Comparison of ENCODE assay signal across 7 mouse cellular contexts in the genomic region with DNA sequence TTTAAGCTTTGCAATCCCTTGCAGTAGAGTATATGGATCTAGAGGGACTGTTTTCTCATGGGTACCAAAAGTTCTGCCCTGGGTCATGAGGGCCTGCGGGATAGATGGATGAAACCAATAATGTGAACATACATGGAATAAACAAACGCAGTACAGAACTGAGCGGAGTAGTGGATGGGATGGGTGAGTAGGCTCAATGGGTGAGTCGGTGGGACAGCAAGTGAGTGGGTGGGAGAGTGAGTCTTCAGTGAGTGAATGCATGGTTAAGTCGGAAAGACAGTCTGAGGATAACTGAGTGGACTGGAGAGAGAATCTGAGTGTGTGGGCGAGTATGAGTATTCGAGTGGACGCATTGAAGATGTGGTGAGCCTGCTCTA. TPM values are rescaled to one million over a fixed set of nuclear protein-coding genes. Genes with fewer than 3 reads are reported as not detected.
A peak's percentile ranks its signal among the peaks of the same experiment; 100 is the strongest.
DNase-seq lines count a peak whose midpoint lies in the region; ATAC-seq lines count a peak whose summit lies in the region.

No protein-coding gene starts in this region.

- H3K27ac ChIP-seq in forebrain, embryonic 16.5 days (ENCODE audit: low read length): no peak overlapping the region
- H3K27ac ChIP-seq in liver, embryonic 13.5 days: no peak overlapping the region

- 38% methylated on average over 8 of the region's 8 CpGs for WGBS in forebrain, embryonic 16.5 days
- 35% methylated on average over 8 of the region's 8 CpGs for WGBS in liver, embryonic 13.5 days (ENCODE audit: insufficient replicate concordance)

- DNase-seq in liver, embryonic 13.5 days: no peak
- DNase-seq in urinary bladder, postnatal 4 days (ENCODE audit: low spot score in 2 of 2): no peak
- no peak for DNase-seq in ovary, postnatal 14 days (ENCODE audit: low spot score)
- no peak for DNase-seq in ovary, adult 18-20 months (ENCODE audit: low spot score)

- peak overlapping the region; percentile 89 for H3K4me3 ChIP-seq in megakaryocyte, embryonic 14.5 days (replicated peaks)
- H3K4me3 ChIP-seq in forebrain, embryonic 16.5 days (replicated peaks; ENCODE audit: low read length): peak overlapping the region; percentile 71
- H3K4me3 ChIP-seq in liver, embryonic 13.5 days (replicated peaks): peak overlapping the region; percentile 52

- no peak for ATAC-seq in megakaryocyte, adult 5-6 weeks (ENCODE audit: poor library complexity, severe bottlenecking)
- peak; percentile 19; the same call in 1 of the 2 replicates for ATAC-seq in forebrain, embryonic 16.5 days
- no peak for ATAC-seq in liver, embryonic 13.5 days (ENCODE audit: low read depth)

- H3K9me3 ChIP-seq in megakaryocyte, embryonic 14.5 days: peaks cover 14% of the 10 kb centered on the region
- H3K9me3 ChIP-seq in forebrain, embryonic 16.5 days (ENCODE audit: control insufficient read depth, low read length): no peaks in the 10 kb centered on the region
- H3K9me3 ChIP-seq in liver, embryonic 13.5 days (replicated peaks): no peaks in the 10 kb centered on the region

- no peaks in the 10 kb centered on the region for H3K36me3 ChIP-seq in megakaryocyte, embryonic 14.5 days (replicated peaks; ENCODE audit: low read length)
- H3K36me3 ChIP-seq in forebrain, embryonic 16.5 days (ENCODE audit: control insufficient read depth, insufficient read depth): no peaks in the 10 kb centered on the region
- no peaks in the 10 kb centered on the region for H3K36me3 ChIP-seq in liver, embryonic 13.5 days

- peak overlapping the region; percentile 92 for H3K4me2 ChIP-seq in forebrain, embryonic 16.5 days (ENCODE audit: low read length)
- peak overlapping the region; percentile 65 for H3K4me2 ChIP-seq in liver, embryonic 13.5 days

- H3K4me1 ChIP-seq in megakaryocyte, embryonic 14.5 days: peaks cover 22% of the 10 kb centered on the region
- H3K4me1 ChIP-seq in forebrain, embryonic 16.5 days (replicated peaks; ENCODE audit: control insufficient read depth, insufficient read depth, low read length): peaks cover 12% of the 10 kb centered on the region
- peaks cover 4% of the 10 kb centered on the region for H3K4me1 ChIP-seq in liver, embryonic 13.5 days (replicated peaks)

- H3K27me3 ChIP-seq in megakaryocyte, embryonic 14.5 days (replicated peaks): peaks cover 45% of the 10 kb centered on the region
- peaks cover 17% of the 10 kb centered on the region; the same call in 1 of the 2 replicates for H3K27me3 ChIP-seq in forebrain, embryonic 16.5 days (replicated peaks; ENCODE audit: control insufficient read depth, insufficient read depth, low read length)
- peaks cover 36% of the 10 kb centered on the region for H3K27me3 ChIP-seq in liver, embryonic 13.5 days

- peak overlapping the region; percentile 68 for H3K9ac ChIP-seq in forebrain, embryonic 16.5 days (replicated peaks; ENCODE audit: low read depth, low read length)
- no peak overlapping the region for H3K9ac ChIP-seq in liver, embryonic 13.5 days

RNA-seq across cellular contexts. Expression of a gene that starts 0.3 kb away (rescaled TPM):
- polyA plus RNA-seq in megakaryocyte, embryonic 14.5 days (2012; ENCODE audit: insufficient read depth, low replicate concordance): 0.02 TPM in 1 of 2 replicates, not detected in the other
- total RNA-seq in megakaryocyte, adult 5-6 weeks (2015): not detected in 2 replicates
- total RNA-seq in megakaryocyte, adult 5-6 weeks (2017): not detected in 2 replicates
- 0.60 and 1.0 TPM in 2 replicates for polyA plus RNA-seq in forebrain, embryonic 16.5 days (2015; fragmentation: Nextera tagmentation; extraction: Ambion mirVana)
- polyA plus RNA-seq in liver, embryonic 13.5 days (2015; fragmentation: Nextera tagmentation; extraction: Ambion mirVana): 0.13 TPM in 2 replicates

RNA-seq across cellular contexts. Expression of a gene that starts 33.2 kb away (rescaled TPM):
- 9.3 and 29.5 TPM in 2 replicates for polyA plus RNA-seq in megakaryocyte, embryonic 14.5 days (2012; ENCODE audit: insufficient read depth, low replicate concordance)
- 1.6 and 2.7 TPM in 2 replicates for total RNA-seq in megakaryocyte, adult 5-6 weeks (2015)
- total RNA-seq in megakaryocyte, adult 5-6 weeks (2017): 3.9 and 5.1 TPM in 2 replicates
- polyA plus RNA-seq in forebrain, embryonic 16.5 days (2015; fragmentation: Nextera tagmentation; extraction: Ambion mirVana): 13.3 and 14.3 TPM in 2 replicates
- polyA plus RNA-seq in liver, embryonic 13.5 days (2015; fragmentation: Nextera tagmentation; extraction: Ambion mirVana): 15.3 and 16.4 TPM in 2 replicates
